Mouse (Mus musculus) liver, embryonic 16.5 days (tissue): ENCODE results near the gene Dhx34. TPM values are rescaled to one million over a fixed set of nuclear protein-coding genes. Genes with fewer than 3 reads are reported as not detected.
A peak's percentile ranks its signal among the peaks of the same experiment; 100 is the strongest.

ENCODE experiments used
- ATAC-seq: fragments of 200-750 bp; cut with Nextera tagmentation; 2 replicates; pipeline ENCODE4 v1.8.0; 2017; ENCODE audit warnings: low read depth, mild to moderate bottlenecking, moderate number of reproducible peaks, moderate library complexity
- H3K27ac ChIP-seq: fragments of 300-500 bp; sonication (generic); 2 replicates; pipeline ENCODE4 v1.5.1; 2014; ENCODE audit warnings: mild to moderate bottlenecking, low read length
- H3K27me3 ChIP-seq: fragments of 300-500 bp; sonication (generic); 2 replicates; pipeline ENCODE4 v1.6.1; 2014; ENCODE audit warnings: low read depth, low read length, mixed read lengths; ENCODE audit not compliant: control insufficient read depth, insufficient read depth
- H3K36me3 ChIP-seq: fragments of 300-500 bp; sonication (generic); 2 replicates; pipeline ENCODE4 v1.6.1; 2014; ENCODE audit warnings: mild to moderate bottlenecking; ENCODE audit not compliant: control insufficient read depth, insufficient read depth
- H3K4me1 ChIP-seq: fragments of 300-500 bp; sonication (generic); 2 replicates; pipeline ENCODE4 v1.6.1; 2014; ENCODE audit warnings: low read depth, low read length, mixed read lengths; ENCODE audit not compliant: control insufficient read depth
- H3K4me2 ChIP-seq: fragments of 300-500 bp; sonication (generic); 2 replicates; pipeline ENCODE4 v1.6.1; 2014; ENCODE audit warnings: low read depth, low read length, mixed read lengths
- H3K4me3 ChIP-seq: fragments of 300-500 bp; sonication (generic); 2 replicates; pipeline ENCODE4 v1.5.1; 2014; ENCODE audit warnings: low read depth, mild to moderate bottlenecking, low read length
- H3K9ac ChIP-seq: fragments of 300-500 bp; sonication (generic); 2 replicates; pipeline ENCODE4 v1.6.1; 2014; ENCODE audit warnings: low read depth, low read length
- H3K9me3 ChIP-seq: fragments of 300-500 bp; sonication (generic); replicated peaks from 2 replicates; pipeline ENCODE4 v1.6.1; 2016; ENCODE audit warnings: low read length; ENCODE audit not compliant: control insufficient read depth
- WGBS: fragments of 180-500 bp; shearing (Covaris S2); extraction: QIAGEN DNeasy Blood & Tissue Kit; methylation state at CpG from one replicate; pipeline ENCODE4 v1.1.7; 2014; ENCODE audit not compliant: insufficient replicate concordance; 5-methylcytosine and 5-hydroxymethylcytosine counted together
- polyA plus RNA-seq: library from polyadenylated mRNA; unstranded; fragments of >200 nt; fragmentation: Nextera tagmentation; extraction: Ambion mirVana; gene quantifications from 2 replicates; pipeline ENCODE4 v1.2.1, GENCODE M21; 2015

Gene Dhx34
- polyA plus RNA-seq, 1 experiment from 2014 or later, result 6.7 TPM

- no peaks in the 10 kb centered on the region for H3K4me1 ChIP-seq
- H3K4me2 ChIP-seq, result no peak overlapping the region
- H3K27ac ChIP-seq, result no peak overlapping the region
- H3K9me3 ChIP-seq, result no peaks in the 10 kb centered on the region
- H3K9ac ChIP-seq, result no peak overlapping the region
- H3K27me3 ChIP-seq, result no peaks in the 10 kb centered on the region
- no peak overlapping the region for H3K4me3 ChIP-seq
- 15% methylated on average over 8 of the region's 8 CpGs for WGBS
- no peaks in the 10 kb centered on the region for H3K36me3 ChIP-seq
- no peak for ATAC-seq
Measured at GRCm38 (mm10) chr7:16183663-16184062, 38.2 kb downstream of the Dhx34 start.

DNA sequence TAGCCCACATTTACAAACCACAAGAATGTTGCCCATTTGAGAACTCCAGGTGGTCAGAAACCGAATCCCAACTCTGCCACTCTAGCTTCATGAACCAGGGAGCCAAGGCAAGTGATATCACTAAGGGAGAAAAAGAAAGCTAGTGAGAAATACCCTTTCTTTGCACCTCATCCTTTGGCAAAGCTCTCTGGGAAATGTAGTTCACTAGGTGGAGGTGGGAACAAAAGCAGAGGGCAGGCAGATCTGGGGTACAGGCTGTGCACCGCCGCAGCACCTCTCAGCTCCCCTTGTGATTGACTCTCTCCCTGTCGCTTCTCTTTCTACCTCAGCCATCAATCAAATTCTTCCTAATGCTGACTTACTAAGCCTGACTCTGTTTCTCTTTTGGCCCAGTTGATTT is 43.7 kb downstream of the Dhx34 start:
- Histone ChIP-seq H3K27me3 (peaks cover 36% of the 10 kb centered on the region), H3K9ac (no peak overlapping the region), H3K4me1 (no peaks in the 10 kb centered on the region; the same call in 1 of the 2 replicates), H3K9me3 (no peaks in the 10 kb centered on the region), H3K4me3 (no peak overlapping the region), H3K36me3 (no peaks in the 10 kb centered on the region), H3K27ac (no peak overlapping the region), H3K4me2 (no peak overlapping the region)
- ATAC-seq, result no peak
- WGBS, result 44% methylated on average over 4 of the region's 4 CpGs

DNA sequence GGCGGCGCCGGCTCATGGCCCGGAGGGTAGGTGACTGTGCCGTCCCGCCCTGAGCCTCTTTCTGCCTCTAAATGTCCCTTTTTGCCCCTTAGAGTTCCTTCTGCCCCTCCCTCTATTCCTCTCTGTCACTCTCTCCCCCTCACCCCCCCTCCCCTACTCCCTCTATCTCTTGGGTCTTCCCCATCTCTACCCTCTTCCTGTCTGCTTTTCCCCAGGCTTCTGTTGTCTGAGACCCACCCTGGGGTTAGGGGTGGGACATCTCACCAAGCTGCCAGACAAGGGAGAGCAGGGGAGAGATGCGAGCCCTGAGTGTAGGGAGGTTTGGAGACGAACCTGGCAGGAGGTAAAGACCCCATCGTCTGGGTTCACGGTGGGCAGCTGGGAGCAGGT is 46.3 kb downstream of the Dhx34 start:
- ATAC-seq, result no peak
- H3K27ac ChIP-seq, result no peak overlapping the region
- no peaks in the 10 kb centered on the region; the same call in 1 of the 2 replicates for H3K4me1 ChIP-seq
- peak overlapping the region; percentile 55 for H3K4me2 ChIP-seq
- H3K9ac ChIP-seq, result peak overlapping the region; percentile 34; the same call in 1 of the 2 replicates
- no peaks in the 10 kb centered on the region for H3K9me3 ChIP-seq
- peaks cover 36% of the 10 kb centered on the region for H3K27me3 ChIP-seq
- WGBS, result 3% methylated on average over 9 of the region's 10 CpGs
- H3K4me3 ChIP-seq, result peak overlapping the region; percentile 50
- H3K36me3 ChIP-seq, result no peaks in the 10 kb centered on the region

DNA sequence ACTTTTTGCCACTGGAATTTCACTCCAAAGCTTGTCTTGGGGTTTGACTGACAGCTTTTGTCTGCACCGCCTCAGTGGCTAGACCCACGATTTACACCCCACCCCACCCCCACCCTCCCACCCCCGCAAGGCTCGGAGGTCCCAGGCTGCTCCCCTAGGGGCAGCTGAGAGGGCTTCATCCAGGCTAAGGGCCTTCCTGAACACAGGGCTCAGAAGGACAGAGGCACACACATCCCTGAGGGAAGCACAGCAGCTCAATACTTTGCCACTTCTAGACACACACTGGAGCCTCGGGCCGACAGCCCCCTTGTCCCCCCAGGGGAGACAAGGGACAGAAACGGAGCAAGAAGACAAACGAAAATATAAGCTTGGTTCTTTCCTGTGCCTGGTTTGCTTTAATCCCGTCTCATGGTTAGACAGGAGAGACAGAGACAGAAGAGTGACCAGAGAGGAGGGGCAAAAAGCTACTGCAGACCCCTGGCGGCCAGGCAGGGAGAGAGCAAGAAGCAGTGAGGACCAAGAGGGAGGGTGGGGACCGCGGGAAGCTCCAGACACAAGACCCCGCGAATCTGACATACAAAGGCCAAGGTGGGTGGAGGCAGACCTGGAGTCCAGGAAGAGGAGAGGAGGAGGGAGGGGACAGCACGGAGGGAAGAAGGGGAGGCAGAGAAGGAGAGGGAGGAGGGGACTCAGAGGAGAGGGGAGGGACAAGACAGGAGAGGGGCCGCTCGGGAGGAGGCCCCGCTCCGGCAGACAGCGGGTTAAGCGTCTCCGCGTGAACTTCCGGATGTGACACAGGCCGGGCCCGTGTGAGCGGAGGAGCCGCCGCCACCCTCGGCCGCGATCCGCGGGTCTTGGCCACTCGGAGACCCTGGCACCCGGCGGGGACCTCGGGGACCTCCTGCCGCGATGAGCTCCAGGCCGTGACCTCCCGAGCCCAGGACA is 47.0 kb downstream of the Dhx34 start, which contains the start of gene Meis3:
Meis3 (plus strand) TSS at position 494 of the 945 bp plus-strand sequence.
- Histone ChIP-seq H3K27me3 (peaks cover 36% of the 10 kb centered on the region), H3K9ac (peak within 1 kb of the TSS; percentile 34; the same call in 1 of the 2 replicates), H3K4me2 (peak within 1 kb of the TSS; percentile 55), H3K9me3 (no peaks in the 10 kb centered on the region), H3K4me3 (peak within 1 kb of the TSS; percentile 50), H3K27ac (no peak within 1 kb of the TSS), H3K36me3 (no peaks in the 10 kb centered on the region), H3K4me1 (no peaks in the 10 kb centered on the region; the same call in 1 of the 2 replicates)
- WGBS, result under 1% methylated on average over 27 of the region's 42 CpGs
- ATAC-seq, result peak; percentile 32; the same call in 1 of the 2 replicates

- Histone ChIP-seq H3K4me1 (no peaks in the 10 kb centered on the region; the same call in 1 of the 2 replicates), H3K36me3 (no peaks in the 10 kb centered on the region), H3K4me2 (no peak overlapping the region), H3K9ac (no peak overlapping the region), H3K4me3 (no peak overlapping the region), H3K27me3 (peaks cover 36% of the 10 kb centered on the region), H3K27ac (no peak overlapping the region), H3K9me3 (no peaks in the 10 kb centered on the region)
- no peak for ATAC-seq
- WGBS, result 30% methylated on average over 5 of the region's 5 CpGs
Measured at GRCm38 (mm10) chr7:16173146-16173545, 48.7 kb downstream of the Dhx34 start.

DNA sequence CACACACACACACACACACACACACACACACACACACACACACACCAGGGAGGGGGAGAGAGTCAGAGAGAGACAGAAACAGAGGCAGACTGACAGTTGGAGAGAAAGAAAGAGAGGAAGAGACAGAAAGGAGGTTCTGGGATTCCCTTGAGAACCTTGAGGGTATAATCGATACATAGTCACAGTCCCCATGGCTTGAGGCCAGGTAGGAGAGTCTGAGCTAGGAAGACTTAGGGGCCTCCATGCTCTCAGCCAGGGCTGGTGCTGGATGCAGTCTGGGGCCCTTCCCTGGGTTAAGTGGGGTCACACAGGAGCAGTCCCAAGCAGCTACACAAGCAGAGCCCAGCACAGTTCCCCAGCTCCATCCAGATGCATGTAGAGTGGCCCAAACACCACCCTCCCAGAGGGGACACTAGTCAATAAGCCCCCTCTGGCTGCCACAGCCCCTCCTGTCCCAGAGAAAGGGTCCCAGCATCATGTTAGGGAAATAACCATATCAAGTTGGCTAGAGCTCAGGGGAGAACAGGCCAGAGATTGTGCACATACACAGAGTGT is 49.2 kb downstream of the Dhx34 start:
- H3K4me2 ChIP-seq, result no peak overlapping the region
- no peaks in the 10 kb centered on the region for H3K36me3 ChIP-seq
- no peaks in the 10 kb centered on the region for H3K9me3 ChIP-seq
- WGBS, result 20% methylated on average over 1 of the region's 1 CpGs
- no peak overlapping the region for H3K9ac ChIP-seq
- no peak overlapping the region for H3K27ac ChIP-seq
- no peak for ATAC-seq
- no peaks in the 10 kb centered on the region; the same call in 1 of the 2 replicates for H3K4me1 ChIP-seq
- H3K4me3 ChIP-seq, result no peak overlapping the region
- H3K27me3 ChIP-seq, result peaks cover 36% of the 10 kb centered on the region

GRCm38 (mm10) chr7:16172141-16172581 is 49.7 kb downstream of the Dhx34 start:
- Histone ChIP-seq H3K36me3 (no peaks in the 10 kb centered on the region), H3K4me3 (no peak overlapping the region), H3K4me2 (no peak overlapping the region), H3K9me3 (no peaks in the 10 kb centered on the region), H3K27ac (no peak overlapping the region), H3K4me1 (no peaks in the 10 kb centered on the region; the same call in 1 of the 2 replicates), H3K27me3 (peaks cover 33% of the 10 kb centered on the region), H3K9ac (no peak overlapping the region)
- ATAC-seq, result no peak
- 0% methylated on average over 1 of the region's 1 CpGs for WGBS

DNA sequence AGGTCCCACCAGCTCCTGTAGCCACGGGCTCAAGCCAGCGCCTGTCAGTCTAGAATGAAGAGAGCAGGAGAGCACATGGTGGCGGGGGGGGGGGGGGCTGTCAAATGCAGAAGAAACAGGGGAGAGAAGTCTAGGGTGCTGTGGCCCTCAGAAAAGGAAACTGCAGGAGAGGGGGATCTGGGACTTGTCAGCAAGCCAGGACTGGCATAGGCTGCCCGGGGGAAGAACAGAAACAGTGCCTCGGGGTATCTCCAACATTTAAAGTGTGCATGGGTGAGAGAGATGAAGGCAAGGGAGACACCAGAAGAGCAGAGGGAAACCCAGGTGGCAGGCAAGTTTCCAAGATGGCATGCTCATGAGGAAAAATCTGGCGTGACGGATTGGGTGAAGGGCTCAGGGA is 59.8 kb downstream of the Dhx34 start:
- Histone ChIP-seq H3K9ac (no peak overlapping the region), H3K4me3 (no peak overlapping the region), H3K36me3 (no peaks in the 10 kb centered on the region), H3K4me1 (no peaks in the 10 kb centered on the region), H3K4me2 (no peak overlapping the region), H3K27me3 (peaks cover 22% of the 10 kb centered on the region), H3K9me3 (no peaks in the 10 kb centered on the region), H3K27ac (no peak overlapping the region)
- no peak for ATAC-seq
- 57% methylated on average over 7 of the region's 7 CpGs for WGBS

- Histone ChIP-seq H3K9ac (no peak overlapping the region), H3K4me1 (no peaks in the 10 kb centered on the region), H3K4me2 (no peak overlapping the region), H3K27me3 (peaks cover 22% of the 10 kb centered on the region), H3K36me3 (no peaks in the 10 kb centered on the region), H3K27ac (no peak overlapping the region), H3K9me3 (no peaks in the 10 kb centered on the region), H3K4me3 (no peak overlapping the region)
- ATAC-seq, result no peak
- WGBS, result 78% methylated on average over 9 of the region's 9 CpGs
Measured at GRCm38 (mm10) chr7:16161302-16161701, 60.5 kb downstream of the Dhx34 start.
